Mouse (Mus musculus) neural tube, embryonic 14.5 days (tissue): Measurements from ENCODE around the gene Ppm1h. TPM values are rescaled to one million over a fixed set of nuclear protein-coding genes. Genes with fewer than 3 reads are reported as not detected.

ENCODE experiments used
- ATAC-seq: fragments of 200-750 bp; cut with Nextera tagmentation; 2 replicates; pipeline ENCODE4 v1.8.0; 2017; ENCODE audit warnings: low read depth, mild to moderate bottlenecking, moderate TSS enrichment, moderate library complexity
- H3K27ac ChIP-seq: fragments of 300-500 bp; sonication (generic); 2 replicates; pipeline ENCODE4 v1.5.1; 2014; ENCODE audit warnings: low read depth, mild to moderate bottlenecking, control low read depth, low read length, moderate library complexity, mixed read lengths
- H3K27me3 ChIP-seq: fragments of 300-500 bp; sonication (generic); 2 replicates; pipeline ENCODE4 v1.6.1; 2014; ENCODE audit warnings: low read length; ENCODE audit not compliant: control insufficient read depth, insufficient read depth
- H3K36me3 ChIP-seq: fragments of 300-500 bp; sonication (generic); 2 replicates; pipeline ENCODE4 v1.6.1; 2014; ENCODE audit warnings: low read length, mixed read lengths; ENCODE audit not compliant: control insufficient read depth, insufficient read depth
- H3K4me1 ChIP-seq: fragments of 300-500 bp; sonication (generic); 2 replicates; pipeline ENCODE4 v1.6.1; 2014; ENCODE audit warnings: low read length; ENCODE audit not compliant: control insufficient read depth, insufficient read depth
- H3K4me2 ChIP-seq: fragments of 300-500 bp; sonication (generic); 2 replicates; pipeline ENCODE4 v1.6.1; 2014; ENCODE audit warnings: mild to moderate bottlenecking, low read depth, low read length, control low read depth
- H3K4me3 ChIP-seq: fragments of 300-500 bp; sonication (generic); 2 replicates; pipeline ENCODE4 v1.5.1; 2014; ENCODE audit warnings: low read depth, low read length, control low read depth, mixed read lengths
- H3K9ac ChIP-seq: fragments of 300-500 bp; sonication (generic); replicated peaks from 2 replicates; pipeline ENCODE4 v1.6.1; 2014; ENCODE audit warnings: low read depth, mild to moderate bottlenecking, control low read depth, low read length, mixed read lengths
- H3K9me3 ChIP-seq: fragments of 300-500 bp; sonication (generic); 2 replicates; pipeline ENCODE4 v1.6.1; 2016; ENCODE audit warnings: low read length; ENCODE audit not compliant: control insufficient read depth
- WGBS: fragments of 180-500 bp; shearing (Covaris S2); extraction: QIAGEN DNeasy Blood & Tissue Kit; methylation state at CpG from one replicate; pipeline ENCODE4 v1.1.7; 2014; 5-methylcytosine and 5-hydroxymethylcytosine counted together
- polyA plus RNA-seq: library from polyadenylated mRNA; unstranded; fragments of >200 nt; fragmentation: Nextera tagmentation; extraction: Ambion mirVana; gene quantifications from 2 replicates; pipeline ENCODE4 v1.2.1, GENCODE M21; 2014

Gene Ppm1h
- polyA plus RNA-seq, 1 experiment from 2014 or later, result 41.5 TPM

DNA sequence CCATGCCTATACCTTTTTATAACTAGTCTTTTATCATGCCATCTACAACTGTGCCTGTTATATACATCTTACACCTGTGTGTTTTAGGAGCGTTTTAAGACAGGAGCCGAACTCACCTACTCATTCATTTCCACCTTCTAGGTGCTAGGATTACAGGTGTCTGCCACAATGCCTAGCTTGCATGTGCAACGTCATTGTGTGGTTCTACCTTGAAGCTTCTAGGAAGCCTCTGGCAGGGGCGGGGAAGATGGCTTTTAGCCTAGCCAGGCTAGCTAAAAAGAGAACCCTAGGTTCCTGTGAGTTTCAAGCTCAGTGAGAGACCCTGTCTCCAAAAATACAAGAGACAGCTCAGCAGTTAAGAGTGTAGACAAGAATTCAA lies 122.2 kb downstream of the Ppm1h start:
- no peak for ATAC-seq
- no peaks in the 10 kb centered on the region for H3K4me1 ChIP-seq
- H3K27ac ChIP-seq, result no peak overlapping the region
- no peak overlapping the region for H3K9ac ChIP-seq
- no peaks in the 10 kb centered on the region for H3K36me3 ChIP-seq
- H3K4me3 ChIP-seq, result no peak overlapping the region
- no peaks in the 10 kb centered on the region for H3K27me3 ChIP-seq
- 96% methylated on average over 4 of the region's 4 CpGs for WGBS
- H3K4me2 ChIP-seq, result no peak overlapping the region
- H3K9me3 ChIP-seq, result 0 out of 2 replicates have a peak, but pooled peaks cover 2% of the 10 kb centered on the region

DNA sequence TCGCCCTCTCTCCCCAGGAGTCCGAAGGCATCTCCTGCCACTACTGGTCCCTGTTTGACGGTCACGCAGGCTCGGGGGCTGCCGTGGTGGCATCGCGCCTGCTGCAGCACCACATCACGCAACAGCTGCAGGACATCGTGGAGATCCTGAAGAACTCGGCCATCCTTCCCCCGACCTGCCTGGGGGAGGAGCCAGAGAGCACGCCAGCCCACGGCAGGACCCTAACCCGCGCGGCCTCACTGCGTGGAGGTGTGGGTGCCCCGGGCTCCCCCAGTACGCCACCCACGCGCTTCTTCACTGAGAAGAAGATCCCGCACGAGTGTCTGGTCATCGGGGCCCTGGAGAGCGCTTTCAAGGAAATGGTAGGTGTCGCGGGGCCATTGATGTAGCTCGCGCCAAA lies 123.7 kb downstream of the Ppm1h start:
- Histone ChIP-seq H3K4me1 (0 out of 2 replicates have a peak, but pooled peaks cover under 1% of the 10 kb centered on the region), H3K27ac (no peak overlapping the region), H3K36me3 (no peaks in the 10 kb centered on the region), H3K9ac (no peak overlapping the region), H3K4me3 (no peak overlapping the region), H3K9me3 (0 out of 2 replicates have a peak, but pooled peaks cover 2% of the 10 kb centered on the region), H3K4me2 (peak overlapping the region; percentile 32; the same call in 1 of the 2 replicates), H3K27me3 (no peaks in the 10 kb centered on the region)
- WGBS, result 35% methylated on average over 30 of the region's 30 CpGs
- ATAC-seq, result peak; percentile 38; the same call in 1 of the 2 replicates

DNA sequence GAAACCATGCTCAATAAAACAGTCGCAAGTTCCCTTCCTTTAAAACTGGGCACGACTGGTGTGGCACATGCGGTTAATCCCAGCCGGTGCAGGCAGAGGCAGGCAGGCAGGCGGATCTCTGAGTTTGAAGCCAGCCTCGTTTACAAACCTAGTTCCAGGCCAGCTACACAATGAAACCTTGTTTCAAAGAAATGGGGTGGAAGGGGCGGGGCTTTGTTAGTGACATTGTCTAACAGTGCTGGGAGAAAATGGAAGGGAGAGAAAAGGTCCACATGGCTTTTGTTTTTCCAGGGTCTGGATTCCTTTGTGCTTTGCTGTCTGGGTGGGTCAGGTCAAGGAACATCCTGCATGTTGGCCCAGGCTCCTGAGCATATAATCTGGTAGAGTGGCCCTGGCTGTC lies 124.3 kb downstream of the Ppm1h start:
- no peak for ATAC-seq
- H3K9me3 ChIP-seq, result 0 out of 2 replicates have a peak, but pooled peaks cover 2% of the 10 kb centered on the region
- H3K4me2 ChIP-seq, result no peak overlapping the region
- no peak overlapping the region for H3K27ac ChIP-seq
- no peak overlapping the region for H3K9ac ChIP-seq
- H3K27me3 ChIP-seq, result no peaks in the 10 kb centered on the region
- H3K4me1 ChIP-seq, result peaks cover 5% of the 10 kb centered on the region; the same call in 1 of the 2 replicates
- H3K4me3 ChIP-seq, result no peak overlapping the region
- 37% methylated on average over 7 of the region's 7 CpGs for WGBS
- no peaks in the 10 kb centered on the region for H3K36me3 ChIP-seq

DNA sequence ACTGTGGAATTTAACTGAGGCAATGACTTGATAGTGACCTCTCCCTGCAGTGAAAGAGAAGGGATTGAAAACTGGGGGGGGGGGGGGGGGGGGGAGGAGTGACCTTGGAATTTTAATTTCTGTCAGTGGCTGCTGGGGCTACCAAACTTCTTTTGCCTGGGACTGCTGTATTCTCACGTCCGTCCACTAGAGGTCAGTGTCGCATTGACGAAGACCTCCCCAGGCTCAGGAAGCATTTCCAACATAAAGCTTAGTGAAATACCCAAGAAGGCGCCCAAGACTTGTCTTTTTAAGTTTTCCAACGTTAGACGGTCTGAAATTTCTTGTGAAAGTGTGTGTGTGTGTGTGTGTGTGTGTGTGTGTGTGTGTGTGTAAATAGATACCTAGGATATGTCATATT lies 125.3 kb downstream of the Ppm1h start:
- no peak overlapping the region for H3K4me3 ChIP-seq
- no peaks in the 10 kb centered on the region for H3K36me3 ChIP-seq
- no peaks in the 10 kb centered on the region for H3K27me3 ChIP-seq
- 0 out of 2 replicates have a peak, but pooled peaks cover 2% of the 10 kb centered on the region for H3K9me3 ChIP-seq
- H3K4me1 ChIP-seq, result peaks cover 5% of the 10 kb centered on the region
- no peak for ATAC-seq
- H3K27ac ChIP-seq, result no peak overlapping the region
- 9% methylated on average over 7 of the region's 7 CpGs for whole genome bisulfite sequencing
- H3K9ac ChIP-seq, result no peak overlapping the region
- H3K4me2 ChIP-seq, result no peak overlapping the region

DNA sequence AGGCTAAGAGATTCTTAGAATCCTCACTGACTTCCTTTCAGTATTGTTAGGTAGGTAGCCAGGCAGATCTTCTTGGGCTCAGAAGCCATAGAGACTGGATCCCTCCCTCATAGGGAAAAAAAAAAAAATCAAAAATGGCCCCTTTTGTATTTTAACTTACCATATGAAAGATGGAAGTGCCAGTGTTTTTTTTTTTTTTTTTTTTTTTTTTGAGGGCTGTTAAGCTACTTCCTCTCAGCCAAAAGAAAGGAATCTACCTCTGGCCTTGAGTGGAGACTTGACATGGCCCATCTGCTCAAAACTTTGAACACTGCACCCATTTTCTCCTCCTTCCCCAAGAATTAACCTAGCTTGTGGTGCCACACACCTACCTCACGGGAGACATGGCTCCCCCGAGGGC lies 127.3 kb downstream of the Ppm1h start:
- Histone ChIP-seq H3K4me1 (peaks cover 5% of the 10 kb centered on the region), H3K9me3 (0 out of 2 replicates have a peak, but pooled peaks cover 2% of the 10 kb centered on the region), H3K36me3 (no peaks in the 10 kb centered on the region), H3K4me3 (no peak overlapping the region), H3K4me2 (no peak overlapping the region), H3K27ac (no peak overlapping the region), H3K27me3 (no peaks in the 10 kb centered on the region), H3K9ac (no peak overlapping the region)
- no peak for ATAC-seq
- 87% methylated on average over 2 of the region's 2 CpGs for WGBS

DNA sequence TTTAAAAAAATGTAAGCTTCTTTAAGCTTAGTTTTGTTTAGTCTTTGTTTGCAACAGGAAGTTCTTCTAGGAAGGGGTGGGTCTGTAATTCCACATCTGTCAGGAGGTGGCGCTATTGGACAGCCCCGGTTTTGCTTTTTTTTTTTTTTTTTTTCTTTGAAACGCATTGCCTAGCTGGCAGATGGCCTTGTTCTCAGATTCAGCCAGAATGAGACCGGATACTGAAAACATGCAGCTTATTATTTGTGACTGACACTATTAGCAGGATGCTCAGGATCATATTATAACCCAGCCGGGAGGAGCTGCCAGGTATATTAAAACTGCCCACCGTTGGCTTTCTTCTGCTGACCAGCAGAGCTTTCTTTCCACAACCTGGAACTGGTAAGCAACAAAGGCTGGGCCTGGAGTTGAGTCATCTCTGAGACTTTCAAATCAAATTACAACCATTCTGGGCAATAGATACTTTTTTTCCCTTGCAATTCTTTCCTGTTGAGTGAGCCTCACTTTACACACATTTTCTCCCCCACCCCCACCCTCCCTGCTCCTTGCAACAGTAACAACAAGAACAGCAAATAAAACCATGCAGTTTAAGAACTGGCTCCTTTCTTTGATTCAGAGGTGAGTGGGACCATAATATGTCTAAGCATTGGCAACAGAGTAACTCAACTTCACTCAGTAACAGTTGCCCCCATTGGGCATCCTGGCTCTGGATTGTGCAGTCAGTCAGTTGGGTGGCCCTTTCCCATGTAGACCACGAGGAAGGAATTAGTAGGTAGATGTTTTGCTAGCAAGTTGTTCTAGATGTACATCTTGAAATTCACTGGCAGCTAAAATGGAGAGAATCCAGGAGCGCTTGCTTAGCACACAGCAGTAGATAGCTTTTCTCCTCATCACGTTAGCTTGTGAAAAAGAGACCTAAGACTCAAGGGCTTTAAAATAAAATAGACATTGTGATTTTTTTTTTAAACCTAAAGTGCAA lies 128.9 kb downstream of the Ppm1h start:
- Histone ChIP-seq H3K9ac (no peak overlapping the region; the same call in 1 of the 2 replicates), H3K27ac (peak overlapping the region; percentile 58), H3K4me3 (no peak overlapping the region), H3K36me3 (no peaks in the 10 kb centered on the region), H3K27me3 (no peaks in the 10 kb centered on the region), H3K4me2 (no peak overlapping the region), H3K9me3 (0 out of 2 replicates have a peak, but pooled peaks cover 2% of the 10 kb centered on the region), H3K4me1 (peaks cover 5% of the 10 kb centered on the region)
- ATAC-seq, result 0 out of 2 replicates have a peak, but pooled peaks have one; percentile 16
- WGBS, result 30% methylated on average over 9 of the region's 9 CpGs

DNA sequence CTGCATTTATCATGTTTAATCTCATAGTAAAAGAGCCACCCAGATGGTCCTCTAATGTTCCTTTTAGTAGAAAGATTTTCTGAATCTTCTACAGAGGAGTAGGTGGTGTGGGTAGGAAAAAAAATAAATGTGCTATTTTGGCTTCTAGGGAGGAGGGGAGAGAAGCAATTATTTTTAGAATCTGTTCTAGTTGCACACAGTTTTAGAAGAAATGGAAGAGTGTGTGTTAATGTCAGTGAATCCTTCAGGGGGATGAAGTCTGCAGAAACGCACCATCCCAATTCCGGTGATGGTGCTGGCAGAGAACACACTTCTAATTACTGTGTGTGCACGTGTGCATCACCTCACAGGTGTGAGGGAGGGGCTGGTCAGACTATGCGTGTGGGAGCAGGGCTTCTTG lies 129.6 kb downstream of the Ppm1h start:
- Histone ChIP-seq H3K4me3 (no peak overlapping the region), H3K4me2 (no peak overlapping the region), H3K36me3 (no peaks in the 10 kb centered on the region), H3K4me1 (peaks cover 5% of the 10 kb centered on the region), H3K9ac (no peak overlapping the region), H3K27ac (no peak overlapping the region), H3K27me3 (no peaks in the 10 kb centered on the region), H3K9me3 (0 out of 2 replicates have a peak, but pooled peaks cover 2% of the 10 kb centered on the region)
- 43% methylated on average over 4 of the region's 4 CpGs for WGBS
- no peak for ATAC-seq

DNA sequence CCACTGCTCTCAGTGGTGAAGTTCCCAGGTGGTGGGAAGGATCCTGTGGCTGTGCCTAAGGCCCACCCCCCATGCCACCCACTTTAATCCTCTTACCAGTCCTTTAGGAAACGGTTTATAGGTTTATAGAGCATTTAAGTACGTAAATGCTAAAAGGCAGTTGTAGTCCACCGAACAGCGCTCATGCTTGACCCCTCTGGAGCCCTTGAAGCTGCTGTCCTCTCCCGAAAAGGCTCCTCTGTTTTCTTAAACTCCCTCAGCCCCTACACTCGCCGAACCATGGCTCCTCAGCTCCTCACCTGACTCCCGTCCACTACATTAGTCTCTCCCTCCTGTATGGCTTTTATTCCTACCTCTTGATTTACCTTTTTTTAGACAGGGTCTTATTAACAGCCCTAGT lies 131.3 kb downstream of the Ppm1h start:
- H3K4me2 ChIP-seq, result no peak overlapping the region
- no peaks in the 10 kb centered on the region for H3K27me3 ChIP-seq
- H3K9ac ChIP-seq, result no peak overlapping the region
- H3K4me3 ChIP-seq, result no peak overlapping the region
- no peak for ATAC-seq
- 0 out of 2 replicates have a peak, but pooled peaks cover 2% of the 10 kb centered on the region for H3K9me3 ChIP-seq
- peaks cover 10% of the 10 kb centered on the region for H3K4me1 ChIP-seq
- 55% methylated on average over 8 of the region's 8 CpGs for WGBS
- no peaks in the 10 kb centered on the region for H3K36me3 ChIP-seq
- no peak overlapping the region for H3K27ac ChIP-seq

DNA sequence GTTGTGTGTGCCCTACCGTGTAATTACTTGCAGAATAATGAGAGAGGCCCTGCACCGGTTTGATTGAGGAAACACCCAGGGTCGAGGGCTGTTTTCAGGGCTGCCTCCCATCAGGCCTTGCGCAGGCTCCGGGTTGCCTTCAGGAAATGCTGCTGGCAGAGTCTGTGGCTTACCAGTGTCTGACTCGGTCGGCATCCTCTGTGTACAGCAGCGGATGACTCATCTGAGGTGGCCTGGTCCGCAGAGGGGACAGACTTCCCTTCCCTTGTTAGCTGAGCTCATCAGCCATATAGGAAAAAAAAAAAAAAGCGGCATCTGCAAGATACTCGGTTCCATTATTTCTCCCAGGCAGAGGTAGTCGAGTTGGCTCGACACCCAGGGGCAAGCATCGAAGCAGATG lies 136.5 kb downstream of the Ppm1h start:
- no peaks in the 10 kb centered on the region for H3K27me3 ChIP-seq
- peaks cover 13% of the 10 kb centered on the region for H3K4me1 ChIP-seq
- peak; percentile 78 for ATAC-seq
- H3K4me3 ChIP-seq, result no peak overlapping the region
- peak overlapping the region; percentile 1; the same call in 1 of the 2 replicates for H3K4me2 ChIP-seq
- H3K36me3 ChIP-seq, result no peaks in the 10 kb centered on the region
- peak overlapping the region; percentile 22; the same call in 1 of the 2 replicates for H3K9ac ChIP-seq
- no peaks in the 10 kb centered on the region for H3K9me3 ChIP-seq
- peak overlapping the region; percentile 73 for H3K27ac ChIP-seq
- WGBS, result 22% methylated on average over 14 of the region's 14 CpGs
